Mouse (Mus musculus): ENCODE results near the gene Etnk2. TPM values are rescaled to one million over a fixed set of nuclear protein-coding genes. Genes with fewer than 3 reads are reported as not detected.
A peak's percentile ranks its signal among the peaks of the same experiment; 100 is the strongest.

Gene Etnk2
- polyA plus RNA-seq, 1 experiment from 2014 or later, result 3.4 TPM

DNA sequence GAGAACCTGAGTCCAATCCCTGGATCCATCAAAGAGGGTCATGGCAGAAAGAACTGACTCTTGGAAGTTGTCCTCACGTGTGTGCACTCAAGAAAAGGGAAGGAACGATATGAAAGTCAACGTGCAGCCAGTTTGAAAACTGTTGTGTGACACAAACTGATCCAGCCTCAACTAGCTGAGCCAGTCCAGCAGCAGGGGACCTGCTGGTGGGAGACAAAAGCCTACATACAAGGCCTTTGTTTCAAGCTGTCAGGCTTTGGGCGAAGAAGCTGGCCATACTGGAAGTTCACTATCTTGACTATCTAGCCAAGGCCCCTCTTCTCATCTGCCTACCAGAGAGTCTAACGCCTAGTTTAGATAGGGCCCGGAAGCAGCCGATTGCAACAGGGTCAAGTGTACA is 53.1 kb downstream of the Etnk2 start:
- Histone ChIP-seq H3K4me1 (replicated peaks; ENCODE audit: control insufficient read depth, insufficient read depth, low read length) (peaks cover 56% of the 10 kb centered on the region), H3K27ac (ENCODE audit: low read length) (no peak overlapping the region; the same call in 1 of the 2 replicates), H3K27me3 (ENCODE audit: control insufficient read depth, insufficient read depth, low read depth, low read length) (no peaks in the 10 kb centered on the region), H3K4me3 (ENCODE audit: low read length) (no peak overlapping the region), H3K36me3 (ENCODE audit: control insufficient read depth, insufficient read depth, low read length) (no peaks in the 10 kb centered on the region), H3K4me2 (ENCODE audit: low read depth, low read length) (no peak overlapping the region), H3K9ac (ENCODE audit: low read length) (no peak overlapping the region), H3K9me3 (ENCODE audit: control insufficient read depth, low read length) (no peaks in the 10 kb centered on the region)
- ATAC-seq (ENCODE audit: low read depth), result no peak
- WGBS, result 71% methylated on average over 7 of the region's 7 CpGs

DNA sequence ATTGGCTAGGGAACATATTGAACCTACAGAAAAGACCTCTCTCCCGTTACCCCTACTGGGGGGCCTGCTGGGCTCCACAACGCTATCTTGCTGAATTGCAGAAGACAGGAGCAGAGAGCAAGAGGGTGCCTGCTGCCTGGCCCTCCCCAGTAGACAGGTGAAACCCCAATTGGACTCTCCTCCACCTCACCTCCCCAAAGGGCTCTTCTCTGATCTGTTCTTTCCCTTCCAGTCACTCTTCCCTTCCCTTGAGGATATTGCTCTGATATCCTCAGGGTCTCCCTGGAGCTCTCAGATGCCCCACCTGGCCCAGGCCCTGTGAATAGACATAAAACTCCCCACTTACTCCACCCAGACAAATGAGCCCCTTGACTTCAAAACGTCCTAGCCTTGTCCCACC is 53.7 kb downstream of the Etnk2 start:
- Histone ChIP-seq H3K4me2 (ENCODE audit: low read depth, low read length) (0 out of 2 replicates have a peak overlapping the region, but pooled peaks have one; percentile 69), H3K27me3 (ENCODE audit: control insufficient read depth, insufficient read depth, low read depth, low read length) (no peaks in the 10 kb centered on the region), H3K9me3 (ENCODE audit: control insufficient read depth, low read length) (no peaks in the 10 kb centered on the region), H3K9ac (ENCODE audit: low read length) (peak overlapping the region; percentile 69; the same call in 1 of the 2 replicates), H3K27ac (ENCODE audit: low read length) (peak overlapping the region; percentile 89), H3K36me3 (ENCODE audit: control insufficient read depth, insufficient read depth, low read length) (no peaks in the 10 kb centered on the region), H3K4me1 (replicated peaks; ENCODE audit: control insufficient read depth, insufficient read depth, low read length) (peaks cover 62% of the 10 kb centered on the region), H3K4me3 (ENCODE audit: low read length) (no peak overlapping the region)
- 72% methylated on average over 3 of the region's 3 CpGs for WGBS
- no peak for ATAC-seq (ENCODE audit: low read depth)

DNA sequence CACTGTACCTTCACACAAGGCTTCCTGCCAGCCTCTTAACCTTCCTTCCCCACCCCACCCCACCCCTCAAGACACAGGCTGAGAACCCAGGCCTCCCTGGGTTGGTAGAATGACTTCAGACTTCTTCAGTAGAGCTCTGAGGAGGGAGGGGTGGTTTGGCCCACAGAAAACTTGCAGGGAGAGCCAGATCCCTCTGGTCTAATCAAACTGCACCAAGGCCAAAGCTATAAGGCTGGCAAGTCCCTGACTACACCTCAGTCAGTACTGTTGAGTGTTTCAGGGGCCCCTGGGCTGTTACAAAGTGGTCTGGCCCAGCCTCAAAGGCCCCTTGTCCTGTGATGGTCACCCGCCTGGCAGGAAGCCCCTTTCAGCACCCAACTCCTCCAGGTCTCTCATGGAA is 54.2 kb downstream of the Etnk2 start:
- peak overlapping the region; percentile 69; the same call in 1 of the 2 replicates for H3K9ac ChIP-seq (ENCODE audit: low read length)
- H3K4me3 ChIP-seq (ENCODE audit: low read length), result peak overlapping the region; percentile 51
- no peaks in the 10 kb centered on the region for H3K27me3 ChIP-seq (ENCODE audit: control insufficient read depth, insufficient read depth, low read depth, low read length)
- peak; percentile 26 for ATAC-seq (ENCODE audit: low read depth)
- H3K36me3 ChIP-seq (ENCODE audit: control insufficient read depth, insufficient read depth, low read length), result no peaks in the 10 kb centered on the region
- 45% methylated on average over 1 of the region's 1 CpGs for WGBS
- peaks cover 65% of the 10 kb centered on the region for H3K4me1 ChIP-seq (replicated peaks; ENCODE audit: control insufficient read depth, insufficient read depth, low read length)
- H3K27ac ChIP-seq (ENCODE audit: low read length), result peak overlapping the region; percentile 89
- H3K4me2 ChIP-seq (ENCODE audit: low read depth, low read length), result peak overlapping the region; percentile 69
- H3K9me3 ChIP-seq (ENCODE audit: control insufficient read depth, low read length), result no peaks in the 10 kb centered on the region

DNA sequence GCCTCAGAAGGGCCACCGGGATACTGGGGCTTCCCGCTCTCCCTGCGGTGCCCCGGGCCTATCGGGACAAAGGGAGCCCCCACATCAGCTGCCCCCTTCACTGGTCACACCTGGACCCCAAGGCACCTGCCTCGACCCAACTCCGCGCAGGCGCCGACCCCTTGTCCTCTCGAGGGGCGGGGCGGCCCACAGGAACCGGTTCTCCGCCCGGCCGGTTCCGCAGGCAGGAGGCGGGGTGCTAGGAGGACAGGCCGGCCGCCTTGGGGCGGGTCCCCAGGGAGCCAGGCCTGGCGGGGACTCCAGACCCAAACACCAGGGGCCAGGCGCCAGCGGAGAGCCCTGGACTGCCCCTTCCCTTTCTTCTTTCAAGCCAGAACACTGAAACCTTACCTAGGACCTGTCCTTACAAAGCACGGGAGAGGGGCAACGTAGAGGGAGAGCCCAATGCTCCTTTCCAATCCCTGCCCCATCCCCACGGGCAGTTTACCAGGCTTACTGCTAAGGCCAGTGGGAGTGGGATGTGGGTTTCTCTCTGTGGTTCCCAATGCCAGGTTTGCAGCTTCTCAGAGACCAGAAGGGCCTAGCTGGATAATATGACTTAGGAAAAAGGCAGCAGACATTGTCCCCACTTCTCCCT is 54.9 kb downstream of the Etnk2 start:
- Histone ChIP-seq H3K9ac (ENCODE audit: low read length) (peak overlapping the region; percentile 69), H3K9me3 (ENCODE audit: control insufficient read depth, low read length) (no peaks in the 10 kb centered on the region), H3K4me3 (ENCODE audit: low read length) (peak overlapping the region; percentile 51), H3K27me3 (ENCODE audit: control insufficient read depth, insufficient read depth, low read depth, low read length) (no peaks in the 10 kb centered on the region), H3K4me2 (ENCODE audit: low read depth, low read length) (peak overlapping the region; percentile 69), H3K27ac (ENCODE audit: low read length) (peak overlapping the region; percentile 89), H3K36me3 (ENCODE audit: control insufficient read depth, insufficient read depth, low read length) (no peaks in the 10 kb centered on the region), H3K4me1 (replicated peaks; ENCODE audit: control insufficient read depth, insufficient read depth, low read length) (peaks cover 58% of the 10 kb centered on the region)
- peak; percentile 86 for ATAC-seq (ENCODE audit: low read depth)
- 6% methylated on average over 28 of the region's 28 CpGs for WGBS

DNA sequence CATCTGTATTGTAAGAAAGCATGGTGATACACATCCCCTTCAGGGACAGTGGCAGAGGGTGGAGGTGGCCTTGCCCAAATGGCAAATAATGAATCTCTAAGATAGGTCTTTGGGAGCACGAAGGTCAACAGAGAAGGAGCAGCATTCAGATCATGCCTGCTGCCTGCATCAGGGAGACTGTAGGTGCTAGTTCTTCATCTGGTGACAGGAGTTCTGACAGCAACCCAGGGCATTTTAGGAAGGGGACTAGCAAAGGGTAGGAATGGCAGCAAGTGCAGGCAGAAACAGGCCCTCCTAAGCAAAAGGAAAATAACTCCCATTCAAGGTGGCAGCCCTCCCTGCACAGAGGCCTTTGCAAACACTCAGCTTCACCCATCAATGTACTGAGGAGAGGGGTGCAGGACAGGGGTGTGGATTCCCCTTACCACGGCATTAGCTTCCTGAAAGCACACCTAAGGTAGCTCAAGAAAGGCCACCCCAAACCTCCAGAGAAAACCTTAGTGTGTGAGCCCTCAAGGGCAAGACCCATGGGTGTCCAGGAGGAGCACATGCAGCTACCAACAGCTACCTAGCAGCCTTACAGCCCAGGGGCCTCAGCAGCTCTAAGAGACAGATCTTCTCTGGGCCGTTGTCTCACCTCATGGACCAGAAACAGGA is 55.9 kb downstream of the Etnk2 start:
- Histone ChIP-seq H3K4me3 (ENCODE audit: low read length) (no peak overlapping the region), H3K27ac (ENCODE audit: low read length) (no peak overlapping the region), H3K27me3 (ENCODE audit: control insufficient read depth, insufficient read depth, low read depth, low read length) (no peaks in the 10 kb centered on the region), H3K36me3 (ENCODE audit: control insufficient read depth, insufficient read depth, low read length) (no peaks in the 10 kb centered on the region), H3K4me2 (ENCODE audit: low read depth, low read length) (no peak overlapping the region), H3K4me1 (replicated peaks; ENCODE audit: control insufficient read depth, insufficient read depth, low read length) (peaks cover 49% of the 10 kb centered on the region), H3K9me3 (ENCODE audit: control insufficient read depth, low read length) (no peaks in the 10 kb centered on the region), H3K9ac (ENCODE audit: low read length) (no peak overlapping the region; the same call in 1 of the 2 replicates)
- WGBS, result 70% methylated on average over 3 of the region's 3 CpGs
- no peak for ATAC-seq (ENCODE audit: low read depth)

DNA sequence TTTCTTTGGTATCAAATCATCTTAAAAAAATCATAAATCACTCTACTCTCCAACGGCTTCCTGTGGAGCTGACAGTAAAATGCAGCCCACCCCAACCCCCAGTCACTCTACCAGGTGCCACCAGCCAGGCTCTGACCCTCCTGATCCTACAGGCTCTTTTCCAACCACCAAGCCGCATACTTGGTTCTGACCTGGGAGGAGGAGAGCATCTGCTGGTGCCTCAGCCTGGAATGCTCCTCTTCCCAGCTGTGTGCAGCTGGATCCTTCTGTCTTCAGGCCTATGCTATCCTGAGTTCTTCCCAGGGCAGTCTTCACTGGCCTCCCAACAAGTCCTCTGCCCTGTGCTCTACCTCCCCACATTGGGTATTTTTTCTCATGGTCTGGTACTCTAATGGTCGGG is 57.1 kb downstream of the Etnk2 start:
- no peaks in the 10 kb centered on the region for H3K9me3 ChIP-seq (ENCODE audit: control insufficient read depth, low read length)
- no peak overlapping the region for H3K4me3 ChIP-seq (ENCODE audit: low read length)
- H3K36me3 ChIP-seq (ENCODE audit: control insufficient read depth, insufficient read depth, low read length), result no peaks in the 10 kb centered on the region
- no peak overlapping the region for H3K27ac ChIP-seq (ENCODE audit: low read length)
- no peaks in the 10 kb centered on the region for H3K27me3 ChIP-seq (ENCODE audit: control insufficient read depth, insufficient read depth, low read depth, low read length)
- no peak for ATAC-seq (ENCODE audit: low read depth)
- no peak overlapping the region for H3K4me2 ChIP-seq (ENCODE audit: low read depth, low read length)
- 53% methylated on average over 3 of the region's 3 CpGs for WGBS
- H3K9ac ChIP-seq (ENCODE audit: low read length), result no peak overlapping the region
- peaks cover 42% of the 10 kb centered on the region for H3K4me1 ChIP-seq (replicated peaks; ENCODE audit: control insufficient read depth, insufficient read depth, low read length)

DNA sequence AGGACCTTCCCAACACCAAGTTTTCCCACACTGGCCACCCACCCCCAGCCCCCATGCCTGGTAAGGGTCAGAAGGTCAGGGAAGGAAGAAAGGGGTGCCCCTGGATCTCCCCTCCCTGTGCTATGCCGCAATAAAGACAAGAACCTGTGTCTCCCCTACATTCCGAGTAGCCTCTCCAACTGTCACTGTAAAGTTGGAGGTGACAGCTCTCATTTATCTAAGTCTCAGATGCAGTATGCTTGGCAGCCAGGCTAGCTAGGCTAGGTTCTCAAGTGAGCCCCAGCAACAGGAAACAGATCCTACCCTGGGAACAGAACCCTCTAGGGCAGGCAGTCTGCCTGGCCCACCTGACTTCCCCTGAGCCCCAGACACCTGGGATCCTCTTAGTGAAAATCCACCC is 57.7 kb downstream of the Etnk2 start:
- no peak overlapping the region for H3K4me2 ChIP-seq (ENCODE audit: low read depth, low read length)
- H3K27me3 ChIP-seq (ENCODE audit: control insufficient read depth, insufficient read depth, low read depth, low read length), result no peaks in the 10 kb centered on the region
- no peak overlapping the region for H3K27ac ChIP-seq (ENCODE audit: low read length)
- H3K9me3 ChIP-seq (ENCODE audit: control insufficient read depth, low read length), result no peaks in the 10 kb centered on the region
- no peak for ATAC-seq (ENCODE audit: low read depth)
- no peak overlapping the region for H3K4me3 ChIP-seq (ENCODE audit: low read length)
- H3K4me1 ChIP-seq (replicated peaks; ENCODE audit: control insufficient read depth, insufficient read depth, low read length), result peaks cover 37% of the 10 kb centered on the region
- no peaks in the 10 kb centered on the region for H3K36me3 ChIP-seq (ENCODE audit: control insufficient read depth, insufficient read depth, low read length)
- 50% methylated on average over 2 of the region's 2 CpGs for WGBS
- no peak overlapping the region for H3K9ac ChIP-seq (ENCODE audit: low read length)

DNA sequence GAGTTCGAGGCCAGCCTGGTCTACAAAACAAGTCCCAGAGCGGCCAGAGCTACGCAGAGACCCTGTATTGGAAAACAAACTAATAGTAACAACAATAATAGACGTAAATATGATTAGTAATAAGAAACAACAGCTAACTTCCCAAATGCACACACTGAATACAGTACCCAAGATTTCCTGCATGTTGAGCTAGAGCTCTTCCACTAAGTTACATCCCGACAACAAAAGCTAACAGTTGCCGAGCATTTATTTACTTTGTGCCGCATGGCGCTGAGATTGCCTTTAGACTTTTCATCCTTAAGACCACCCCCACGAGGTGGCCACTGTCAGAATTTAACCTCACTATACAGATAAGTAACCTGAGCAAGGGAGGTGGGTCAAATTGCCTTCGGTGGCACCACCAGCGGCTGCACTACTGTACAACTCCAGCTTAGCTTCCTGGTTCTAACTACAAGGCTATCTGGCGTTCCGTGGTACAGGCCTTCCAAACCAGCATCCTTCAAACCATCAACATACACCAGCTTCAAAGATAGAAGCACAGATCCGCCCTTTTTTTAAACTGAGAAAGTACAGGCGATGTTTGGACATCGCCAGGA is 58.7 kb downstream of the Etnk2 start:
- peak overlapping the region; percentile 83 for H3K4me3 ChIP-seq (ENCODE audit: low read length)
- no peaks in the 10 kb centered on the region for H3K27me3 ChIP-seq (ENCODE audit: control insufficient read depth, insufficient read depth, low read depth, low read length)
- H3K4me1 ChIP-seq (replicated peaks; ENCODE audit: control insufficient read depth, insufficient read depth, low read length), result peaks cover 35% of the 10 kb centered on the region
- no peak for ATAC-seq (ENCODE audit: low read depth)
- H3K9ac ChIP-seq (ENCODE audit: low read length), result peak overlapping the region; percentile 79
- H3K36me3 ChIP-seq (ENCODE audit: control insufficient read depth, insufficient read depth, low read length), result no peaks in the 10 kb centered on the region
- H3K4me2 ChIP-seq (ENCODE audit: low read depth, low read length), result peak overlapping the region; percentile 95
- 35% methylated on average over 16 of the region's 16 CpGs for WGBS
- no peaks in the 10 kb centered on the region for H3K9me3 ChIP-seq (ENCODE audit: control insufficient read depth, low read length)
- H3K27ac ChIP-seq (ENCODE audit: low read length), result peak overlapping the region; percentile 91

DNA sequence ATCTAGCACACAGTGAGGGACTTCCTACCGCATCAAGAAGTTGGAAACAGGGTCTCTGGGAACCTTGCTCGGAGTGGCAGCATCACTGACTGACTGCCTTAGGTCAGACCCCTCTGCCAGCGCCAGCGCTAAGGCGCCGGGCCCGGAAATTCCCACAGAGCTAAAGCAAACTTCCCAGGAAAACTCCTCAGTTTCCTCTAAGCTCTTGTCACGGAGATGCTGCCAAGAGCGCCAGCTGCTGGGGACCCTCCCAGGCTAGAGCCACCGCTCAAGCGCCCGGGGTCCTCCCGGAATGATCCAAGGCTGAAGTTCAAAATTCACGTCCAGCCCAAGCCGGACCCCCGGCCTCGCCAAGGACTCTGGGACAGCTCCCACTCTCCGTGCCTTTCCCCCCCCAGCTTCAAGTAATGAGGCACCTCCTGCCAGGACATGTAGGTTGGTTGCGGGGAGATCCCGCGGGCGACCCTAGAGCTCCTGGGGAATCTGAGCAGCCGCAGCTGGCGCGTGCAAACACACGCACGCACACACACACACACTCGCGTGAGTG is 59.3 kb downstream of the Etnk2 start:
- Histone ChIP-seq H3K36me3 (ENCODE audit: control insufficient read depth, insufficient read depth, low read length) (no peaks in the 10 kb centered on the region), H3K9me3 (ENCODE audit: control insufficient read depth, low read length) (no peaks in the 10 kb centered on the region), H3K4me1 (replicated peaks; ENCODE audit: control insufficient read depth, insufficient read depth, low read length) (peaks cover 29% of the 10 kb centered on the region), H3K27ac (ENCODE audit: low read length) (peak overlapping the region; percentile 91), H3K4me2 (ENCODE audit: low read depth, low read length) (peak overlapping the region; percentile 95), H3K27me3 (ENCODE audit: control insufficient read depth, insufficient read depth, low read depth, low read length) (no peaks in the 10 kb centered on the region), H3K4me3 (ENCODE audit: low read length) (peak overlapping the region; percentile 83), H3K9ac (ENCODE audit: low read length) (peak overlapping the region; percentile 79)
- peak; percentile 21 for ATAC-seq (ENCODE audit: low read depth)
- under 1% methylated on average over 29 of the region's 29 CpGs for WGBS

Measured in lung, embryonic 16.5 days (tissue).